Mouse (Mus musculus) brain, adult 2 months (tissue): ENCODE measurements around the gene Nrgn.

Experiments used
- DNase-seq: peaks from one replicate; pipeline ENCODE4 v3.0.0; 2011; ENCODE audit warnings: low read depth, low spot score

Nrgn gene

DNA sequence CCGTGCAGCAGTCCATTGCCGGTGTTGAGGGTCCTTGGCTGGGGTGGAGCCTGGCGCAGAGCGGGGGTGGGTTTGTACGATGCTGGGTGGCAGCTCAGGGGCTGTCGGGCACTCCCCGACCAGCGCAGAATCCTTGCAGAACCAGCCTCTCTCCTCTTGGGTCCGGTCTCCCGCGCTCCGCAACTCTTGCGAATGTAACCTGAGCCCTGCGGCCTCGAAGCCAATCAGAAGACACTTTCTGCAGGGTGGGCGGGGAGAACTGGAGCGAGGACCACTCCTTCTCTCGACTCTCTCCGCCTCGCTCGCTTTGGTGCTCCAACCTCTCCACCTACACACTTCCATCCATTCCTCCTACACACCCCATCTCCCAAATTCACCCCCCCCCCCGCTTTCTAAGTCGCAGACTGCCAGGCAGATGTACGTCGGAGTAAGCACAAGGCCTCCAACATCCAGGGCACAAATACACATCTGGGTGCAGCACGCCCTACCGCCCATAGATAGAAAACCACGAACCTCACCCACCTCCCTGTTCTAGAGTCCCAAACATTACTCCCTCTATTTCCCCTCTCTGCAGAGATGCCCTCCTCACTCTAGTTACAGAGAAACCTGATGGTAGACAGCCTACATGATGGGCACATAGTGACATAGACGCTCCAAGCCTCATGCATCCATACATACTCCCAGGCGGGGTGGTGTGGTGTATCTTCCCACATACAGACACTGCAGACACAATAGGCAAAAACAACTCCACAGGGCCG is at the start of gene Nrgn:
Gene Nrgn (minus strand): TSS at position 369 of the 758 bp plus-strand sequence.
- DNase-seq, result peak; percentile 95

DNA sequence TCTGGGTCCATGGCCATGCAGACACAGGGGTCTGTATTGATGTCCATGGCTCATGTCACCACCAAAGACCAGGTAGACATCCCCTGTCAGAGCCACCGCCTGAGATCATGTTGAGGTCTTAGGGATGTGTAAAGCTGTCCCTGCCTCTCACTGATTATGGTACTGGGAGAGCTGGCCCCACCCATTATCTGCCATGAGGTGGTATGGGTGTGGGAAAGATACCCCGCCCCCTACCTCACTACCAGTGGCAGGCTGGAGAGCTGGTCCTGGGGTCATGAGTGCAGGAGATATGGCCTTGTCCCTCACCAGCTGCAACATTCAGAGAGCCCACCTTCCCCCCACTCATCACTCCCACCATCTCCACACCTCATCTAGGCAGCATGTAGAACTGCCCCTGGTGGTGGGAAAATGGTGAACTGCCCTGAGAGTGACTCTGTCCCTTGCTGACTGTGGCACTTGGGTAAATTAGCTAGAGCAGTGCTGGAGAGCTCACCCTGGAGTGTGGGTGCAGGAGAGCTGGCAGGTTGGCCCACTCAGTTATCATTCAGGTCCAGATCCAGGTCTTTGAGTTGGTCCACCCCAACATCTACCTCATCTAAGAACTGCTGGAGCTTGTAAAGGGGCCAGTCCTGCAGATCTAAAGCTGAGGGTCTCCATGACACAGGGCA is 48.0 kb upstream of the Nrgn start:
- DNase-seq, result no peak

DNA sequence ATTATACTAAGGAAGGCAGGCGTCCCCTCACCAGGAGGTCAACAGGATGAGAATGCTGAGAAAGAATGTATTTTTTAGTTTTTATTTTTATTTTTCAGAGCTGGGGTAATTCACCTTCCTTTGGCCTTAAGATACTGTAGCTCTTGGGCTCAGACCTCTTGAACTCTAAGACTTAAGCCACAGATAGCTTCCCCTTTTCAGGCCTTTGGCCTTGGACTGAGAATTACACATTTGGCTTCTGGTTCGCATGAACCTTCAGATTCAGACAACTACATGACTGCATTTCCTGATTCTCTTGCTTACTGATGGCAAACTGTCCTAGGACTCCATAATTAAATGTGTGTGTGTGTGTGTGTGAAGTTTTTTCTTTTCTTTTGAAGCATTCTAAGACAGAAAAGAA is 45.9 kb upstream of the Nrgn start:
- no peak for DNase-seq

DNA sequence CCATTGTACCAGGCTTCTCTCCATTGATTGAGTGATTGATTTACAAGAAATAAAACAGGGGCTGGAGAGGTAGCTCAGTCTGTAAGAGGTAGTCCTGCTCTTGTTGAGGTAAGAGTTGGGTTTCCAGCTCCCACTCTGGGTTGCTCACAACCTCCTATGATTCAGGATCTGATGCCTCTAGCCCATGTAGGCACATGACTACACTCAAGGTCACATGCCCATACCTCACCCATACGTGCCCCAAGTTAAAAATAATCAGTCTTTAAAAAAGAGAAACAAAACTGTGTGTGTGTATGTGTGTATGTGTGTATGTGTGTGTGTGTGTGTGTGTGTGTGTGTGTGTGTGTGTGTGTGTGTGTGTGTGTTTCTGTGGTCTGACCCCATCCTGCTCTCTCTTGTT is 42.9 kb upstream of the Nrgn start:
- DNase-seq, result no peak

DNA sequence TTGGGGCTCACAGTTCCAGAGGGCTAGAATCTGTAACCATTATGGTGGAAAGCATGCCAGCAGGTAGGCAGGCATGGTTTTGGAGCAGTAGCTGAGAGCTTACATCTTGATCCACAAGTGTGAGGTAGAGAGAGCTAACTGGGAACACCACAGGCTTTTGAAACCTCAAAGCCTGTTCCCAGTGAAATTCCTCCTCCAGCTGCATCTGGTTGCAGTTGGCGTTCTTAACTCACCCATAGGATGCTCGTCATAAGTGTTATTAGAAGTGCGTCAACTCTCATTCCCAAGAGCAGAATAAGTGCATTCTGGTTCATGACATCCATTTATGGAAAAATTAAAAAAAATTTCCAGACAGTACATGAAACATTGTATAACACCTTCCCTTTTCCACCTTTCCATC is 41.0 kb upstream of the Nrgn start:
- peak; percentile 64 for DNase-seq

DNA sequence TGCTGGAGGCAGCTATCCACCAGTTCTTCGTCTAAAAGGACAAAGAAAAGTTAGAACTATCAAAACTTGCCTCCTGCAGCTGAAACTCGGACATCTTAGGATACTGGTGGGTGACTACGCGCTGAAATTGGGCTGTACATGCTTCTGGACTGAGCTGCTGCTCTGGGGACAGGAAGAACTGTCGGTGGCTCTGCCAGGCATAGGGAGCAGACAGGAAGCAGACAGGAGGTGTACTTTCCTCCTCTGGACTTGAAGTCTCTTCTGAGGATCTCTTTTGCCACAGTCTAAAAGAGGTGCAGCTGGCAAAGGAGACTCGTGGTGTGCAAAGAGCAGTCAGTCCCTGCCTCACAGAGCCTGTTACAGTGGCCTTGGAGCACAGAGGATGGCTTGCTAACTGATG is 39.9 kb upstream of the Nrgn start:
- no peak for DNase-seq

DNA sequence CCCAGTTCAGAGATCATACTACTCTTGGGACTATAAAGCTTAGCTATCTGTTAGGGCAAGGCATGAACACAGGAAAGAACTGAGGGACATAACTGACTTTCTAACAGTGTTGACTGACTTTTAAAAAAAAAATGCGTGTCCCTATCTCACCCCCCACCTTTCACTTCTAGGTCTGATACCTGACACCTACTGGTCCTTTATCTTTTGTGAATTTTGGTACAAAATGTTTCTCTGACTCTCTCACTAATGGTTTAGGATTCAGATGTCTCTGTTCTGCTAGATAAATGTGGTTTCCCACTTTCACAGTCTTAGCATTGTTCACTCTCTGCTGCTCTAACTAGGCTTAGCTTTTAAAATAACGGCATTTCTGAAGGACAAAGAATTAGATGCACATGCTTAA is 39.3 kb upstream of the Nrgn start:
- DNase-seq, result no peak

DNA sequence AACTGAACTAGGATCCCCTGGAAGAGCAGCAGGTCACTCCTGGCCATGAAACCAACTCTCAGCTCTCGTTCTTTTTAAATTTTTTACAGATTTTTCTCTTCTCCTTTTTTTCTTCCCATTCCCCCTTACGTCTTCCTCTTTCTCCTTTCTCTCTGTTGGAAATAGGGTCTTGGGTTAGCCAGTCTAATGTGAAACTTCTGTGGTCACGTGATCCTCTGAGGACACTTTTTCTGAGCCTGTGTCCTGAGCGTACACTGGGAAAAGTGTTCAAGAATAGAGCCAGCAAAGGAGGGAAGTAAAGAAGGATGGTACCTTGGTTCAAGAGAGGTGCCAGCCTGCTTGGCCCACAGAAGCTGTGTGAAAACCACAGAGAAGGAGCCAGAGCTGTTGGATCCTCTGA is 37.7 kb upstream of the Nrgn start:
- DNase-seq, result no peak

DNA sequence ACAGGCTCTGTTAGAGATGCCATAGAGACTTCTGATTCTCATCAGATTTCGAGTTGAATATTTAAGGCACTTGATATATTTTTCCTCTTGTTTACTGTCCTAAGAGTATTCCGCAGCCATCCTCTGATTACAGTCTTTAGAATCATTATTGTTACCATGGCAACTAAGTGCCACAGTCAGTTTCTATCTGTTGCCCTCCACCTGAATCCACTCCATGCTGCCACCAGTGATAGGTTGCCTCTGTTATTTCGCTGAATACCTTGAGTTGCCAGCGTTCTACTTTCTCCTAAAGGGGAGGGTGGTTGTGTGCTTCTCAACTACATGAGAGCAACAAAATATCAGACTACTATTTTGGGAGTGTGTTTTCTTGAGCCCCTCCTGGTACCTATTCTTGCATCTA is 34.0 kb upstream of the Nrgn start:
- DNase-seq, result no peak

DNA sequence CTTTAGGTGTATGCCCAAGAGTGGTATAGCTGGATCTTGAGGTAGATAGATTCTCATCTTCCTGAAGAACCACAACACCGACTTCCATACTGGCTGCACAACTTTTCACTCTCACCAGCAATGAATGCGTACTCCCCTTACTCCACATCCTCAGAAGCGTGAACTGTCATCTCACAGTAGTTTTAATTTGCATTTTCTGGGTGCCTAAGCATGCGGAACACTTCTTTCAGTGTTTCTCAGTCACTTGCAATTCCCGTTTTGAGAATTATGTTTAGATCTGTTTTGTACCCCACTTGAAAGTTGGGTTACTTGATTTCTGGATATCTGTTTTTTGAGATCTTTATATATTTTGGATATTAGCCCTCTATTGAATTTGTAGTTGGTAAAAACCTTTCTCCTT is 30.9 kb upstream of the Nrgn start:
- no peak for DNase-seq

DNA sequence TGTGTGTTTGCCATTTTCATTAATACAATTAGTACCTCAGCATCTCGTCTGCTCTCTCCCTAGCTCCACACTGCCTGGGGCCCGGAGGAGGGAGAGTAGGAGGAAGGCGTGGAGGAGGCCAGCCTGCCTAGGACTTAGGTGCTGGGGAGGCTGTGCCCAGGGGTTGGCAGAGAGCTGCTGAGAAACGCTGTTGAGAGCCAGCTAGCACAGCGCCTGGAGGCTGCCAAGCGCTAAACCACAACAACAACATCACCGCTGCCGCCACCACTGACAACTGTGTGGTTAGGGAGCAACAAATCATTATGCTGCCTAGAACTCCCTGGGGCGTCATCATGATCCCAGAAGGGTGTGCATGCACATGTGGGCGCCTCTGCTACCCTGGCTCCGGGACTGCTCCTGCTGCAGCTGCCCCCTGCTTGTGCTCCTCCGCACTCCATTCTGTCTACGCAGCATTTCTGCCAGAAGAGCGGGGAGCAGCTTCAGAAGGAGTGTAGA is 23.8 kb upstream of the Nrgn start:
- peak; percentile 87 for DNase-seq

DNA sequence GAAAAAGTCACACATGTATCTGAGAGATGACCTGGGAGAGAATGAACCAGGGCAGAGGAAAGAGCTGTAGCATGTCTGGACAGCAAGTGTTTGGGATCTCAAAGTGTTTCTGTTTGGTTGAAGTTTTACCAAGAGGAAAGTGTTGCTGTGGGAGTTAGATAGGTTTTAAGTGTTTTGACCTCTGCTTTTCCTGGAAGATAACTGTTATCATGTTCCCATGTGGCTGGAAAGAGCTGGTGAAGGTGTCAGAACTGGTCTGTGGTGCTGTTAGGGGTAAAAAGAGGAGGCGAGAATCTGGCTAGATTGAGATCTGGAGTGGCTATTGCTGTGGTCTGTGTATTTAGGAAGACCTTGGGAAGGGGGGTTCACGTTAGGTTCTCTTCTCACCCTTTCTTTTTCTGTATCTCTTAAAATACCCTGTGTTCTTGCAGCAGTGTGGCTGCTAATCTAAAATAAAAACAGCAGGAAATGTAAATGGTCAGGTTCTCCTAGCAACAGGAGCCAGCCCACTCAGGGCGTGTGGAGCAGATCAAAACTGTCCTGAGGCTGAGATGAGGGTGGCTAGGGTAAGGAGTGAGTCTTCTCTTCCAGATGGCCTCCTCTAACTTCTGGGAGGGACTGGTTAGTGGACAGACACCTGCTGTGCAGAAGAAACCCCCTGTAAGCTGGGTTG is 19.6 kb upstream of the Nrgn start:
- no peak for DNase-seq

DNA sequence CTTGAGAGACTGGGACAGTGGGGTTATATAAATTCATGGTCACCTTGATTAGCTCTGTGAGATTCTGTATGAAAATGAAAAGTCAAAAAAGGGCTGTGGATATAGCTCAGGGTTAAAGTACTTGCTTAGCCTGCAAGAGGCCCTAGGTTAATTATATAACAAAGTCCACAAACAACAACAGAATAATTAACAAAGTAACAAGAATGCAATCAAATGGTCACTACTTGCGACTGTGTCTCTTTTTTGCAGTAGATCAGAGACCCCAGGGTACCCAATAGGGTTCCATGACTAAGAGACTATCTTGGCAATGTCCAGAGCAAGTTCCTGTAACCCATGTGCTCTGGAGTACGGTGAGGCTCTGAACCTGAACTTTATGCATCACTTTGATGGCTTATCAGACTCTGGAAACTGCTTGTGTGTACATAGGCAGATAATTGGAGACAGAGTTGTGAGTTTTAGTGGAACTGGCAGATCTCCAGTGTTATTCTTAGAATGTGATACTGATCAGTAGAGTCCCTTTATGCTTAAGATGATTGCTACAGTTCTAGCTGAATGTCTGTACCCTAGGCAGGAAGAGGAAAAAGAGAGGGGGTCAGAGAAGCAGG is 16.6 kb upstream of the Nrgn start:
- no peak for DNase-seq

DNA sequence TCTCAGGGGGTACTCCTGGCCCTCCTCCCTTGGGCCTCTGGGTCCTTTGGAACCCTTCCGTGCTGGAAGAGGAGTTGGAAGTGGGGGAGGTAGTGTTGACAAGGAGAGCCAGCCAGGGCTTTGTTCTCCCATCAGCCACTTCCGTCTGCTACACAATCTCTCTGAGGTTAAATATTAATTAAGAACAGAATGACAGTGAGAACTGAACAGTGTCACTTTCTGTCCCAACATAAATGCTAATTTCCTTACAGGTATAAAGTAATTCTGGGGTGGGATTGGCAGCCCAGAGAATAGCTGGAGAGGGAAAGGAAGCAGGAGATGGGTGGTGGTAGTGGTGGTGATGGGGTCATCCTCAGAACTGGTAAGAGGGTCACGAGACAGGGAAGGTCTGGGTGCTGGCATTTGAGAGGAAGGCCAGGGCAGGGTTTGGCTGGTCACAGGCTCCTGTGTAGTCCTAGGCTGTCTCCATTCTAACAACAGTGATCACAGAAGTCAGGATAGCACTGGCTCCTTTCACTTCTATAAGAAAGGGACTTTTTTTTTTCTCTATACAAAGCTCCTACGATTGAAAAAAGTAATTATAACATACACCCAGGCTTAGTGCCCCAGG is 16.0 kb upstream of the Nrgn start:
- DNase-seq, result no peak

DNA sequence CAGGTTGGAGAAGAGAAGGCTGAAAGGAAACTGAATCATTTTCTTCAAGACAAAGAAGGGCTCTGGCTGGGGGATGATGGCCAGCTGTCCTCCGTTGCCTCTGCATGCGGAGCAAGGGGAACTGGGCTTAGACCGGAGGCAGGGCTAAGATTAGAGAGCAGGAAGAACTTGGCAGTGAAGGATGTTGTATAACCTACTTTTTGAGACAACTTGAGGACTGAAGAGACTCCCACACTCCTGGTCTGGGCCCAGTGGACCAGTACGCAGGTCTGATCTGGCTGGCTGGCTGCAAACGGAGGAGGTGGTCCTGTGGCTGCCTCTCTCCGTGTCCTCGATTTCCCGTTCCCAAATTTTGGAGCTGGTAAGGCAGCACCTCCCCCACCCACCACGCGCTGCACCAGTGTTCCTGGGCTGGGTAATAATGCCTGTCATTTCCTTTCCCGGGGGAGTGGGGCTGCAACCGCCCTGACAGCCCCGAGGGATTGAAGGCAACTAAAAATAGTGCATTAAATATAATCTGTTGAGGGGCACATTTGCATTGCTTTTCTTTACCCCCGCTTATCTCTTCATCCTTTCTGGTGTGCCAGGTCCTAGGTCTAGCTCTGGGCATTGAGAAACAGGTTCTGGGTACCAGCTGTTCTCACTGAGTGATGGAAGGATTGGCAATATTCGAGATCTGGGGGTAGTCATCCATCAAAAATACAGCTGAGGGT is 15.3 kb upstream of the Nrgn start:
- DNase-seq, result peak; percentile 90

DNA sequence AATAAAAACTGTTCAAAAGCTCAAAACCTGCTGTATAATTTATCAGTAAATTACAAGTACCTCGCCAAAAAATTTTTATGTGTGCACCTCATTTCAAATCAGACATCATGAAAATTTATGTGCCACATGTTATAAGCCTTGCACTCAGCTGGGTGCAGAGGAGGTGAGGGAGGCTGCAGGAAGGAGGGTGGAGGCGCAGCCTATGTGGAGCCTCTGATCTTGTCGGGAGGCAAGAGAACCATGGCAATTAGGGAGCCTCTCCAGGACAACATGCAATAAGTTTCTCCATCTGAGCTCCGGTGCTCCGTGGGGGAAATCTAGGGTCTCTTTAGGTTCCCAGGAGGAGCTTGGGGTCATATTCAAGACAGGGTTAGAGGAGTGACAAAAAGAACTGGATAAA is 14.8 kb upstream of the Nrgn start:
- DNase-seq, result peak; percentile 66

DNA sequence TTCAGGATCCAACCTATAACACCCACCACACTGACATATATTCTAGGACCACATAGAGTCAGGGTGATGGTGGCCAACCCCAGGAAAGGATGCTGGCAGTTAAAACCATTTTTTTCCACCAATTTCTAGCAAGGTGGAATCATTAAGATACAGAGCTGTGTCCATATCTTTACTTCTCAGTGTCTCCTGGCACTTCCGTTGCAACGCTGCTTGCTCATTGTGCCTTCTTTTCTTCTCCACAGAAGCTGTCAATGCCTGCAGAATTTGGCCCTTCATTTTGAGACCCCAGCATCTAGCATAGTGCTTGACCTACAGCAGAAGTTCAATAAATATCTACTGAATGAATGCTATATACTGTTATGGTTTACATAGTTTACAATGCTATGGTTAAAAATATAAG is 14.3 kb upstream of the Nrgn start:
- DNase-seq, result no peak

DNA sequence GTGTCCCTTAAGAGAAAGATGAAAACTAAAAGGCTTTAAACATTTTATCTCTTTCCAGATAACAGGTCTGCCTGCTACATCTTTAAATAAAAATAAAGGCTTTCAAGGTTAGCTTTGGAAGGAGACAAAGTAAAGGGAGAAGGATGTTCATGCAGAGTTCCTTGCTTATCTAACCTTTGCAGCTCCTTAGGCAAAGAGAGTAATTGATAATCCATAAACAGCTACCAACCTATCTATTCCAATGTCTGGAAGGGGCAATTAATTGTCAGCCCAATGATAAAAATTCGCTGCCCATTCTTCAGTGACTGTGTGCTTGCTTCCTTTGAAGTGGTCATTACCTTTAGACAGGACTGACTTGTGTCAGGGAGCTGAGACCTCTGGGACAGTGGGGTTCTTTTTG is 11.1 kb upstream of the Nrgn start:
- no peak for DNase-seq

DNA sequence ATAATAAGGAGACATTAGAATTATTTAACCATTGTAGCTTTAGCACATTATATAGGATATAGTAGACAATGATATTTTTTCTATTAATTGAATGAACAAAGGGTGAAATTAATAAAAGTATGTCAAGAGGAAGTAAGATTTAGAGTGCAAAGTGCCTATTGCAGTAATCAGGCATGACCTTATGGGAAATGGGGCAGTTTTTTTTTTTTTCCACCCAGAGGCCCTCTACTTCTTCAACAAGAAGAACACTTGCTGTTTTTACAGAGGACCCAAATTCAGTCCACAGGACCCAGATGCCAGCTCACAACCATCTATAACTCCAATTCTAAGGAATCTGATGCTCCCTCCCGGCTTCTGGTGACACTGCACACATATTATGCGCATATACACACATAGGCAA is 7.9 kb upstream of the Nrgn start:
- DNase-seq, result no peak

DNA sequence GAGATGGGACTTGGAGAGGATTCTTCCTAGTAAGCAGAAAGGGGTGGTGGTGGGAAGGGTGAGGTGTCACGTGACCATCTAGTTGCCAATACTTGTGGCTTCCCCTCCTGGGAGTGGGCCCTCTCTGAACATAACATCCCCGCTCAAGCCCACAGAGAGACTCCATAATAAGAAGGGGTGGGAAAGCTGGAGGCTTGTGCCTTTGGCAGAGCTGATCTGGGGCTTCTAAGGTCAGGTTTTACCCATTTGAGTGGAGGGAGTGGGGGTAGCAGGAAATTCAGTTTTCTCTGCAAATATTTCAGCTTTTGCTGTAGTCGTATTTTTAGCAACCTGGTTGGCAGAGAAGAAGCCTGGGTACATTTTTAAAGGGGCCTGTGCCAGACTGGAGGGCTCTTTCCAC is 3.7 kb upstream of the Nrgn start:
- peak; percentile 75 for DNase-seq
